Mouse (Mus musculus) ES-Bruce4 (cell line): ENCODE data around the gene Agt.

Experiments used
- CTCF ChIP-seq: IDR thresholded peaks from one replicate; pipeline ENCODE4 v1.8.1; 2011; ENCODE audit warnings: low read depth, low read length
- EP300 ChIP-seq: IDR thresholded peaks from 2 replicates; pipeline ENCODE4 v1.6.1; 2011; ENCODE audit warnings: low read depth, low read length; ENCODE audit not compliant: insufficient read depth
- POLR2A ChIP-seq: IDR thresholded peaks from one replicate; pipeline ENCODE4 v1.8.1; 2011; ENCODE audit warnings: low read length; ENCODE audit not compliant: insufficient read depth

- TF ChIP-seq EP300 = no peak
- no peak for TF ChIP-seq CTCF
- TF ChIP-seq POLR2A = no peak
Observed at GRCm38 (mm10) chr8:124556164-124556563, 13.3 kb downstream of the Agt start.
